Mouse (Mus musculus) megakaryocyte-erythroid progenitor cell, adult 5-6 weeks (primary cell): ENCODE data around the gene Palld. TPM values are rescaled to one million over a fixed set of nuclear protein-coding genes. Genes with fewer than 3 reads are reported as not detected.

Experiments
- ATAC-seq: replicated peaks from 2 replicates; pipeline ENCODE4 v1.8.0; 2016; ENCODE audit warnings: mild to moderate bottlenecking, inconsistent platforms; ENCODE audit not compliant: severe bottlenecking, poor library complexity, low FRiP score, low TSS enrichment
- total RNA-seq, 2 experiments: library from RNA; stranded (forward) in 1 of 2; stranded (reverse) in 1 of 2; fragments of 200-1000, 215-1000 nt in 1 of 2; fragments of >200 nt in 1 of 2; fragmentation: Nextera tagmentation in 1 of 2; gene quantifications; 2 replicates each; pipeline ENCODE4 v1.2.3; 2014 to 2017

Palld gene
- total RNA-seq, 2 experiments from 2014 or later: 0.70 TPM; not detected in 1

DNA sequence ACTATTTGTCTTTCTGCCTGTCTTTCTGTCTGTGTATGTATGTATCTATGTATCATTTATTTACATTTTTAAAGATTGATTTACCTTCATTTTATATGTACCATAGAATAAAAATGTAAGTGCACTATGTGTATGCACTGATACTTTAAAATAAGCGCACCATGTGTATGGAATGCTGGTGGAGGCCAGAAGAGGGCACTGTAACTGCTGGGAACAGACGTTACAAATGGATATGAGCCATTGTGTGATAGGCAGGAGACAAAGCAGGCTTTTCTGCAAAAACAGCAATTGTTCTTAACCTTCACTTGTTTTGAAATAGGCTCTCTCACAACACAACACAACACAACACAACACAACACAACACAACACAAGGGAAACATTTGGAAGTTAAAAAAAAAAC is 203.5 kb downstream of the Palld start:
- no peak for ATAC-seq

DNA sequence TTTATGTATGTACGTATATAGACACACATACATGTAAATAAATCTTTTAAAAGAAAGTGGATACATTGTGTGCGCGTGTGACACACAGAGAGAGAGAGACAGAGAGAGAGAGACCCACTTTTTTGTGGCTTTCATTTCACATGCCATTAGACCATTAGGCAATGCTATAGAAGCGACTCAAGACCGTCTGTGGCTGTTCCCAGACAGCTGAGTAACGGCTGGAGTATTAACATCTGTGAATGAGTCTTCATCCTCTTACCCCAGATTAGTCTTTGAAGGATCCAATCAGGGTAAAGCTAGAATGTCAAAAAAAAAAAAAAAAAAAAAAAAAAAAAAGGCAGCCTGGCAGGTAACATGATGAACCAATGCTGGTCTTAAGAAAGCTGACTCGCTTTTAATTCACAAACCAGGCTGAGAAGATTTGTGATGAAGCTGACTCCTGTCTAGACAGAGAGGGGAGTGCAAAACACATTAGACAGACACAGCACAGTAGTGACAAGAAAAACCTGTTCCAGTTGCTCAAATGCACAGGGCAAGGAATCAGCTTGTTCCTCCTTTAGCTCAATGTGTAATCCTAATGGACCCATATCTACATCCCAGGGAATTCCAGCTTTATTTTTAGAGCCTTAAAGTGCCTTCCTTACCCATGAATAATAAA is 204.6 kb downstream of the Palld start:
- no peak for ATAC-seq

DNA sequence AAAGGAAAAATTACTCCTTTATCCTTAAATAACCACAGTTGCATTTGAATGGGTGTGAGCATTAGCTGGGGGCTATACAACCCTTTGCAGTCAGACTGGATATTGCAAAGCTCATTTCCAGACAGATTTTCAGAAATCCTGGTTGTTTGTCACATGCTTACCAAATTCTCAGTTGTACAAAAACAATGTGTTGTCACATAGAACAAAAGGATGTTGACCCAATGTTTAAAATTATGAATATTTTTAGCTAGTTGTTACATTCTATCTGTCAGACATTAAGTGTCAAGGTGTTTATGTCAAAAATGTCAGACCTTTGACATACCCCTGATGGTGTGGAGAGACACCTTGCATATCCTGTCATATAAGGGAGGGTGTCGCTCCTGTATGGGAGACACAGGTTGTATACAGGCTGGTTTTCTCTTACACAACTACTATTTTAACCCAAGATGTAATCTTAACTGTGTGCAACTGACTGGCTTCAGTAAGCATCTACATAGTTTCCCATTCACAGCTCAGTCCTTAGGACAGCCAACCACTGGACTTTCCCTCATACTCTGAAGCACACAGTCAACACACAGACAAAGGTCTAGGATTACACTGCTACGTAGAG is 205.5 kb downstream of the Palld start:
- no peak for ATAC-seq

DNA sequence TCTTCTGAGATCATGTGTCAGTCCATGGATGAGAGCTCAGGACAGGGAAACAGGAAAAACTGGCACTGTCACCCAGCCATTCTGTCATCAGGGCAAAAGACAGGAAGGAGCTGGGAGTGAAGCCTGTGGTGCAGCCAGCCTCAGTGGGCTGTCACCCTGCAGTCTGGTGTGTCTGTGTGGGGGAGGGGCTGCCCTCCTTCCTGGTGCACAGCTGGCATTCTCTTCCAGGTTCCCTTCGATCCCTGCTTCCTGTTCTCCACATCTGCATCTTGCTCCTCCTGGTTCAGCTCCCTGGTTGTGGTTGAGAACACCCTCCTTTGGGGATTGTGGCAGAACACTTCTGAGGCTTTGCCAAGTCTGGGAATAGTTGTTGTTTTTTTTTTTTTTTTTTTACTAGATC is 207.1 kb downstream of the Palld start:
- no peak for ATAC-seq

DNA sequence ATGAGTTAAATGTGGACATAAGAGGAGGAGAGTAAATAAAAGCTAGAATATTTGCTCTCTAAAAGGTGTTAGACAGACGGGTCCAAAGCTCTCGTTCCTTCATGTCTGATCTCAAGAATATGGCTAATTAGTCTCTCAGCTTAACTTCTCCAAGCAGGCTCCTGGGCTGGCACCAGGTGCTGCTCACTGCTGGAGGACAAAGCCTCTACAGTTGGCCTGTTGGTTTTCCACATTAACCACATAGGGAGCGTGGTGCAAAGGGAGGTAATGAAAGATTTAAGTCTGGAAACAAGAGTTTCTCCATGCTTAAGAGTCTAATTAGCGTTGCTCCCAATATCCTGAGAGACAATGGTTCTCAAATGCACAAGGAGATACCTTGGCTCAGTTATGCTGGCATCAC is 209.6 kb downstream of the Palld start:
- no peak for ATAC-seq

DNA sequence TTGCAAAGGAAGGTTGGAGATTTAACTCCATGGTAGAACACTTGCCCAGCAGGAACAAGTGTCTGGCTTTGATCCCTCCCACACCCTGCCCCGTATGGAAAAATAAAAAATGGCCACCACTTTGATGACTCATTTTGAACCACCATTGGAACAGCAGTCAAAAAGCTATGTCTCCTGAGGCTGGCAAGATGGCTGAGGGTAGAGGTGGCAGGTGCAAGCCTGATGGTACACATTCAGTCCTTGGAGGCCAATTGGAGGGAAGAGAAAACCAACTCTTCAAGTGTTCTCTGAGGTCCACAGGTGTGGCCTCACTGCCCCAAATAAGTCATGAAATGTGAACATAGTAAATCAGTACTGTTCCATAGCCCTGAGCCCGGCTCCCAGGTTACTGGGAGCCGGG is 210.4 kb downstream of the Palld start:
- no peak for ATAC-seq

DNA sequence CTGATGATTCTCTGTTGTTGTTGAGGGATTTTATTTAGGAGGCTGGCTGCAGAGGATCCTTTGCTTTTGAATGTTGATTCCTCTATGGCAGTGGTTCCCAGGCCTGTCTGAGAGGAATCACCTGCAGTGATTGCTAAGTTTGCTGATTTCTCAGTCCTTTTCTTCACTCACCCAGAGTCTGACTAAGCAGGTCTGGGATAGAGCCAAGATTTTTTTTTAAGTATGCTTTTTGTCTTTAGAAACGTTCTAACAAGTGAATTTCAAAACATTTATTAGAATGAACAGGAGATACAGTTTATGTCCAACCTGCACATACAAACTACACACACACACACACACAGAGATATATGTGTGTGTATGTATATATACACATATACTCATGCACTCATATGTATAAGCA is 211.1 kb downstream of the Palld start:
- ATAC-seq: no peak

DNA sequence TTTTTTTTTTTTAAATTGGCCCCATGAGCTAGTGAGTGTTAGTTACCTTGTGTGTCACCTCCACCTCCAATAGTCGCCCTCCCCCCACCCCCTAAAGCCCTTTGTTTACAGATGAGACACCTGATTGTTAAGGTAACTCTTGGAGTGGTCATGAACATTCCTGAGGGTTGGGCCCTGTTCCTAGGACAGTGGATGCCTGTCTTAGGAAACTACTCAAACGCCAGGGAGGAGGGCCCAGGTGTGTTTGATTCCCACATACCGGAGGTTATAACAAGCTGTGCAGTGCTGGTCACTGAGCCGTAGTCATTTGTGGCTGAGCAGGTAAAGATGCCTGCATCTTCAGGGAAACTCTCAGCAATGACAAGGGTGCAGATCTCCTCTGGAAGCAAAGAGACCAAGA is 215.4 kb downstream of the Palld start:
- ATAC-seq: no peak

DNA sequence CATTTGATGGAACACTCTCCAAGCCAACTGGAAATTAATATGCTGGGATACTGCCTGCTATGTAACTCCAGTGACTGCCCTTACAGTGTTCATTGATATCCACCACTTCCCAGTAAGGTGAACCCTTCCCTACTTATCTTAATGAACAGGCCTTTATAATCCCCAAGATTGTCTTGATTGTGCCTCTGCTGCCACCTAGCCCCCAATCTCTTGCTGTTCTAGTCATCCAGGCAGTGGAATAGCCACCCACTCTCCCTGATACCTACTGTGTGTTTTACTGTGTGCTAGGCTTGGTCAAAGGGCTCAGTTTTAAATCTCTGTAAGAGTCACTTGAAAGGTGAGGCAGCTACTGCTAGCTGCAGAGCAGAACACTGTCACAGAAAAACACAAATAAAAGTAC is 216.2 kb downstream of the Palld start:
- ATAC-seq: no peak

DNA sequence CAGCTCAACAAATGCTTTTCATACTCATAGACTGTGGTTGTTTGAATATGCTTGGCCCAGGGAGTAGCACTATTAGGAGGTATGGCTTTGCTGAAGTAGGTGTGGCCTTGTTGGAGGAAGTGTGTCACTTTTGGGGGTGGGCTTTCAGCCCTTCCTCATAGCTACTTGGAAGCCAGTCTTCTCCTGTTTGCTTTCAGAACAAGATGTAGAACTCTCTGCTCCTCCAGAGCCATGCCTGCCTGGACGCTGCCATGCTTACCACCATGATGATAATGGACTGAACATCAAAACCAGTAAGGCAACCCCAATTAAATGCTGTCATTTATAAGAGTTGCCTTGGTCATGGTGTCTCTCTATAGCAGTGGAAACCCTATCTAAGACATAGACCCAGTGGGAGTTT is 217.2 kb downstream of the Palld start:
- ATAC-seq: no peak

DNA sequence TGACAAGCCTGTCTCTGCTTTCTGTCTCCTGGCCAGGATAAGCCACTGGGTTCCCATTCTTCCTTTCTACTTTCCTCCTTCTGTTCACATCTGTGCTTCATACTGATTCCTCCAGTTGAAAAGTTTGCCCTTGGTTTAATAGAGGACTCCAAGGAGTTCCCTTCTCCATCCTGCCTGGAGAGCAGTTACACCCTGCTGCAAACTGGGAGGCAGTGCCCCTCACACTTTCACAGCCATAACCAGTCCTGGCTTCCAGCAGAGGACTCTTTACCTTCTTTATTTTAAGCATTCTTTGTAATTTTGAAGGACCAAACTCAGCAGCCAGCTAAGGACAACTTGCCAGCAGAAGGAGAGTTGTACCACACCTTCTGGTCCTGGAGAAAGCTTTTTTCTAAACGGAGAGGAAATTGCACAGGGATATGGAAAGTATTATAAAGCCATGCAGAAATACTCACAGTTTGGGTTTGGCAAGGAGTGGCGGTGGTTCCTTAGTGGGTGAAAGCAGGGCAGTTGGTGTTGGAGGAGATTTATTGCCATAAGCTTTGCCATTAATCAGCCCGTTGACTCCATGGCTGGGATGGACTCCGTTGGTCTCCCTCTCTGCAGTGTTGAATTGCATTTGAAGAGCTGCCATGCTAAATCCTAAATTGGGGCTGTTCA is 218.1 kb downstream of the Palld start:
- ATAC-seq: no peak

DNA sequence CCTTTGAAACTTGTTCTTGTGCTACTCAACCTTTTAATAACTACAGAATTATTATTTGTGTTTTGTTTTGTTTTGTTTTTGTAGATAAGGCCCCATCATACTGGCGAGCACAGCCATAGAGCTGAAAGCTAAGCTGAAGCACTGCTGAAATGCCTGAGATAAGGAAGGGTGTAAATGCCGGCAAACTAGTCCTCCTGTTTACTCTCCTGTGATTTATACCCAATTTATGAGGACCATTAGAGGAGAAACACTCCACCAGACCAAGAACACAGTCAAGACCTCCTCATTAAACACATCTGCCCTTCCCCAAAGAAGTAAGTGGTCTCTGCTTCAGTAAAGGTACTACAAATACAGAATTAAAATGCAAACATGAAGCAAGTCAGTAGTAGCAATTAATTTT is 219.6 kb downstream of the Palld start:
- ATAC-seq: no peak

DNA sequence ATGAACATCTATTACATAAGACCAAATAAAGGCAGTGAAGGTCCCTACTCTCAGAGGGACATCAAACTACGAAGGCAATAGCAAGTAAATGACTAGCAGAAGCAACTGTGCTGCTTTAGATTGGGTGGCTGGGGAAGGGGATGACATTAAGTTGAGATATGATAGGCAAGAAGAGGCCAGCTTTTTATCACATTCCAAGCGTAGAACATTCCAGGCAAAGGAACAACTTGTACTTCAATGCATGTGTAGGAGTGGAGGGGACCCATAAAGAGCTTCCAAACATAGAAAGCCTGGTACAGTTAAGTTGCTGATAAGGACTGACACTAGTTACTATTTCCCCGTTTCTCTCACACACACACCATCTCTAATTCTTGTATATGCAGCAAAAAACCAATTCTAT is 221.3 kb downstream of the Palld start:
- ATAC-seq: no peak

DNA sequence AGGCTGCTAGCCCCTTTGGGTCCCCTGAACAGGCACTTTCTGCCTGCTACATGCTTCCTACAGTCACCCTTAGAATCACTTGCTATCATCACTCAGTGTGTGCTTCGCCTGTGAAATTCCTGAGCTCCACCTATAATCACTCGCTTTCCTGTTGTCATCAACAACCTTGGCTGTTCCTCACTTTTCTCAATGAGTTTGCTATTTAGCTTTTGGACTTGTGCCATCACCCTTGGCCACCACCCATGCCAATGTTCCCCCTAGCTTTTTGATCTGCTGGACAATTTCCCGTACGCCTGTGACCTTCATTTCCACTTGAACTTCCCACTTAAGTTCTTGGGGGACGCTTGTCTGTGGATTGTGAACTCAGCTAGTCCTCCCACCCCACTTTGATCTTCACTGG is 225.3 kb downstream of the Palld start:
- no peak for ATAC-seq

DNA sequence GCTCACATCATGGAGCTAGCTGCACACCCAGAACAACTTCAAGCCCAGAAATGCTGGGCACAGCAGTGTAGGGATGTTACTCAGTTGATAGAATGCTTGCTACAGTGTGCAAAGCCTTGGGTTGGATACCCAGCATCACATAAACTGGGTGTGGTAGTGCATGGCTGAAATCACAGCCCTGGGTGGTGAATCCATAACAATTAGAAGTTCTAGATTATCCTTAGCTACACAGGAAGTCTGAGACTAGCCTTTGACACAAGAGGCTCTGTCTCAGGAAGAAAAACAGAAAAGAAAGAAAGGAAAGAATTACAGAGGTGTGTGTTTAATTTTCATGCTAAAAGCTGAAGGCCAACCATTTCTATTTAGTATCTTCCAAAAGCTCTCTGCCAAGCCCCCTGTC is 231.3 kb downstream of the Palld start:
- ATAC-seq: no peak

DNA sequence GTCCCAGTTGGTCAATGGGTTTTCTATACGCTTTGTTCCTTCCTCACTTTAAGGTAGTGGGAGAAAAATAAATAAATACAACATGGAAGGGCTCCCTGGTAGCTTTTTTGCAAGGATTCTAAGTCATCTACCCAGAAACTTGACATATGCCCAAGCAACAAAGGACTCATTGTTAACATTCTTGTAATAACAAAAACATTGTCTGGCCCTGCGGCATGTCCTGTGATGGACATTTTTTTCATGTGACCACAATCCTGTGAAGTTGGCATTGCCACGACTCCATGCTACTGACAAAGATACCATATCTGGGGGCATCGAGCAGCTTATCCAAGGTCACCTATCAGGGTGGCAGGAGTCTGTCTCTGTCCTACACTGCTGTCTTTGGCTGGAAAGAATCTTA is 232.1 kb downstream of the Palld start:
- no peak for ATAC-seq

DNA sequence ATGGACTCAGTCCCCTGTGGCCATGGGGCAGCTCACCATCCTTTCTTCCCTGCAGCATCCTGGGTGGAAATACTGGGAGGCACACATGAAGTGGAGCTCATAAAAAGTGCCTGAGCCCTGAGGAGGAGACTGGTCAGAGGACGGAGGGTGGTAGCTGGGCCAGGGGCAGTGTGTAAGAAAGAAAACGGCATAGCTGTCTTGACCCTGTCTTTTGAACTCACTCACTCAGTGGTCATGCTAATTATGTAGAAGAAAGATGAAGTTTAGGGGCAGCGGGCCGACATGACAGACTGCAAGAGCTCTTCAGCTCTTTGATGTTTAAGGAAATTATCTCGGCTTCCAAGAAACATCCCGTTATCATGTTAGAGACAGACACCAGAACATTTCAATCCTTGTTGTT is 235.6 kb downstream of the Palld start:
- ATAC-seq: no peak

DNA sequence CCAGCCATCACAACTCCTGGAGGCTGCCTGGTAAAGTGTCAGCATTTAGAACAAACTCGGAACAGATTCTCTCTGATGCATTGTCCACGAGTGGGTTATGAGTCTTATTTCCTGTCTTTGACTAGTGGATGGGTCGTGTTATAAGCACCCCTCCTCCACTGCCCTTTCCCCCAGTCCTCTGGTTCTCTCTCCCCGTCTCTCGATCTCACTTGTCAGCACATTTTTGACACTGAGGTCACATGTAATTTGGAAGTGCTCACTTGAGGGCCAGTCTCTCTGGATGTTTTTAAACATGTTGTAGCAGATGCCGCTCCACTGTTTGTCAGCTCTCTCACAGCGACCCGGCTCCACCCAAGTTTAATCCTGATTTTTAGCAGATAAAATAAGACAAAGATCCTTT is 237.5 kb downstream of the Palld start:
- ATAC-seq: no peak

DNA sequence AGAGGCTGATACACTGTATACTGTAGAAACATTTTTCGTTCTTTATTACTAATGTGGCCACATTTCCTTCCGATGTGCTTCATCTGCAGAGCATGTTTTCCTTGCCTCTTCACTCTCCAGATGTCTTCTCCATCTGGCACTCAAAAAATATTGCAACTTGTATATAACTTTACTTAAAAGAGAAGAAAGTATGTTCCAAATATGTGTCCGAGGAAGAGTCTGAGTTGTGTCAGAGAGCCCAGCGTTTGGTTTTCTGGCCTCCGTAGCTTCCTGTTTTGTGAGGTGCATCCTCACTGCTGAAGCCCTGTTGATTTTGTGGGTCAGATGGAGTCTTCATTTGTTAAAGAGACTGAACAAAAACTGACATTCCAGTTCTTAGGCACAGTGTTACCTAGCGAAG is 238.3 kb downstream of the Palld start:
- ATAC-seq: no peak

DNA sequence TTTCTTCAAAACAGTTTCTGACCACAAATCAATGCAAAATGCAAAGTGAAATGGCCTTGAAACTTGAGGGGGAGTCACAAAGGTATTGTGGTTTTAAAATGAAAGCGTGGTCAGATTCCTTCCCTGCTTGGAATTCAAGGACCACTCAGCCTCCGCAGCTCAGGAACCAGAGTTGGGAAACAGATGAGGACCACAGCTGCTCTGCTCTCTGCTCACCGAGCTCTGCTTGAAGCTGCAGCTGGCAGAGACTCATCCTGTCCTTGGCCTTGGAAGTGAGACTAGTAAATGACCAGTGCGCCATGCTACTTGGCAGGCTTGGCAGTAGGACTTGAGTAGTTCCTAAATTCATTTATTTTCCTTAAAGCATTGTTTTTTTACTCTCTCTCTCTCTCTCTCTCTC is 239.7 kb downstream of the Palld start:
- no peak for ATAC-seq

DNA sequence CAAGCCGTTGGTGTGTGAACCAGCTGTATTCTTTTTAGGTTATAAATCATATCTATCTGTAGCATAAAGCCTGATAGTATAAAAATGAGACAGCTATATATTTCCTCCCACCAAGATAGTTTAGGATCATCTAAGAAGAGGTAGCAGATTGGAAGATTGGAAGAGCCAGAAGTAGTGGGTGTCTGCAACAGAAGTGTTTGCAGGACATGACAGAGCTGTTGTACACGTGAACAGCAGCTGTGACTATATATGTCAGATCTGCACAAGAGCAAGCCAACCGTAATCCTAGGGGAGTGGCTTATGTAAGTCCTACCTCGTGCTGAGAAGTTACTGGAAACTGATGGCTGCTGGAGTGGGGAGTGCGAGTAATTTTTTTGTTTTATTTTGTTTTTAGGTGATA is 240.9 kb downstream of the Palld start:
- ATAC-seq: no peak
